Mouse (Mus musculus) kidney, postnatal 0 days (tissue): ENCODE data around the gene Hspa12b. TPM values are rescaled to one million over a fixed set of nuclear protein-coding genes. Genes with fewer than 3 reads are reported as not detected.

Source experiments
- ATAC-seq: fragments of 200-750 bp; cut with Nextera tagmentation; replicated peaks from 2 replicates; pipeline ENCODE4 v1.8.0; 2017; ENCODE audit warnings: low read depth, moderate number of reproducible peaks, moderate TSS enrichment, moderate library complexity; ENCODE audit not compliant: low FRiP score
- DNase-seq: peaks from one replicate; pipeline ENCODE4 v3.0.0-alpha.2; 2016; ENCODE audit warnings: low spot score
- H3K27ac ChIP-seq: fragments of 300-500 bp; sonication (generic); 2 replicates; pipeline ENCODE4 v1.5.1; 2014; ENCODE audit warnings: mild to moderate bottlenecking
- H3K27me3 ChIP-seq: fragments of 300-500 bp; sonication (generic); 2 replicates; pipeline ENCODE4 v1.6.1; 2014; ENCODE audit warnings: low read length, mixed read lengths; ENCODE audit not compliant: insufficient read depth
- H3K36me3 ChIP-seq: fragments of 300-500 bp; sonication (generic); 2 replicates; pipeline ENCODE4 v1.6.1; 2014; ENCODE audit warnings: low read length, mixed read lengths; ENCODE audit not compliant: insufficient read depth
- H3K4me1 ChIP-seq: fragments of 300-500 bp; sonication (generic); replicated peaks from 2 replicates; pipeline ENCODE4 v1.6.1; 2014; ENCODE audit warnings: antibody characterized with exemption, low read length, mixed read lengths; ENCODE audit not compliant: insufficient read depth
- H3K4me2 ChIP-seq: fragments of 300-500 bp; sonication (generic); 2 replicates; pipeline ENCODE4 v1.6.1; 2014; ENCODE audit warnings: mild to moderate bottlenecking, low read length, moderate library complexity, mixed read lengths
- H3K4me3 ChIP-seq: fragments of 300-500 bp; sonication (generic); replicated peaks from 2 replicates; pipeline ENCODE4 v1.5.1; 2014; ENCODE audit warnings: low read depth, low read length
- H3K9ac ChIP-seq: fragments of 300-500 bp; sonication (generic); 2 replicates; pipeline ENCODE4 v1.6.1; 2014; ENCODE audit warnings: low read depth, low read length
- H3K9me3 ChIP-seq: fragments of 300-500 bp; sonication (generic); replicated peaks from 2 replicates; pipeline ENCODE4 v1.6.1; 2016; ENCODE audit warnings: low read length, inconsistent platforms, mixed read lengths
- CTCF ChIP-seq: IDR thresholded peaks from 2 replicates; pipeline ENCODE4 v1.5.1; 2016; ENCODE audit warnings: antibody characterized with exemption, low read depth, mild to moderate bottlenecking, moderate library complexity
- WGBS: fragments of 180-500 bp; shearing (Covaris S2); extraction: QIAGEN DNeasy Blood & Tissue Kit; methylation state at CpG from one replicate; pipeline ENCODE4 v1.1.7; 2014; 5-methylcytosine and 5-hydroxymethylcytosine counted together
- polyA plus RNA-seq: library from polyadenylated mRNA; unstranded; fragments of >200 nt; fragmentation: Nextera tagmentation; extraction: Ambion mirVana; gene quantifications from 2 replicates; pipeline ENCODE4 v1.2.1, GENCODE M21; 2015

Hspa12b gene
- polyA plus RNA-seq, 1 experiment from 2014 or later: 9.4 TPM

DNA sequence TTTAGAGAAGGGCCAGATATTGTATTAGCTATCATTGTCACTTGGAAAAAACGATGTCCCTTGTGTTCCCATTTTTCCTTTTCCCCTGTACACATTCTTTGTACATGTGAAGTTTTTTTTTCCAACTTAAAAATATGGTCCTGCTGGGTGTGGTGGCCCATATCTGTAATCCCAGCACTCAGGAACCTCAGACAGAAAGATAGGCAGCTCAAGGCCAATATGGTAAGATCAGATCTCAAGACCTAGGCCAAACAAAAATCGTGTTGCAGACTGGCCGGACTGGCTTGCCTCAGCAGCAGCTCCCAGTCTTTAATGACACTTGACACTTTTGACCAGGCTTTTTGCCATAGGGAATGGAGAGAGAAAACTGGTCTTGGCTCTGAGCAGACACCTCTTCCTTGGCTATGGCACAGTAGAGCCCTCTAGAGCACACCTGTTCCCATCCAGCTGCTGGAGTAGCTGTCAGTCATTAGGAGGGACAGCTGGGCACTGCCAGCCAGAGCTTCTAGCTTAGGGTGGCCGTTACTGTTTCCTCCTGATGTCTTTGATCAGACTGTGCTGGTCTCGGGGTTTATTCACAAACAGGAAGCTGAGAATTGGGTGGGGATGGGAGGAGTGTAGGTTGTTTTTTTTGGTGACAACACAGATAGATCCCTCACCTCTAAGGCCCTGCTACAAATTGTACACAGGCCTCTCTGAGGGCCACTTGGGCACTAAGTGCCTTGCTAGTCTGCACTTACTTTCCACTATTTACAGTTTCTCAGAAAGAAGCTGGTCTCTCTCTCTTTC lies 62.6 kb downstream of the Hspa12b start:
- TF ChIP-seq CTCF: no peak
- no peak overlapping the region for H3K9ac ChIP-seq
- peaks cover 31% of the 10 kb centered on the region for H3K36me3 ChIP-seq
- ATAC-seq: no peak
- no peaks in the 10 kb centered on the region for H3K27me3 ChIP-seq
- H3K27ac ChIP-seq: peak overlapping the region; percentile 76
- H3K4me1 ChIP-seq: peaks cover 17% of the 10 kb centered on the region
- no peak overlapping the region for H3K4me3 ChIP-seq
- no peak for DNase-seq
- no peaks in the 10 kb centered on the region for H3K9me3 ChIP-seq
- 0 out of 2 replicates have a peak overlapping the region, but pooled peaks have one; percentile 8 for H3K4me2 ChIP-seq
- 40% methylated on average over 5 of the region's 5 CpGs for WGBS

DNA sequence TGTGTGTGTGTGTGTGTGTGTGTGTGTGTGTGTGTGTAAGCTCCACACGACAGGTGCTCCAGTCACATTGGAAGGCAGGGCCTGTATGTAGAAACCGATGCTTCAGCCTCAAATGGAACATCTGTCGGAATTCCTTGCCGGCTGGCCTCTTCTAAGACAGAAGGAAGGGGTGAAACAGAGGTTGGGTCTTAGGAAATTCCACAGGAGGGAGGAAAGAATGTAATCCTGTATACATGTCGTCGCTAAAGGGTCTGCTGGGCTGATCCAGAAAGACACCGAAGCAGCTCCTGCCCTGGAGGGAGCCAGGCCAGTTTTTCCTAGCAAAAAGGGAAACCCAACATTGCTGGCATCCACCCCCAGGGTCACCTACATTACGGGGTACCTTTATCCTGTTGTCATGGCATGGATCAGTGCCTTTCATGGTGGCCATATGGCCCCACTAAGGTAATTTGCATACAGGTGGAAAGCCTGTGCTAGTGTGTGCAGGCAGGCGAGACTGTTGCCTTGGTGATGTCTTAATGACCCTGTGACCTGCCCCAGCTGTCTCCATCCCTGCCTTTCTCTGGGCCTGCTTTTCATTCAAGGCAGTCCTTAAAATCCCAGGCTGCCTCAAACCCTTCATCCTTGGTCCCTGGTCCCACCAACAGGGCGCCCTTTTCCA lies 63.4 kb downstream of the Hspa12b start:
- Histone ChIP-seq H3K4me2 (no peak overlapping the region), H3K9ac (no peak overlapping the region), H3K4me1 (peaks cover 17% of the 10 kb centered on the region), H3K27me3 (no peaks in the 10 kb centered on the region), H3K27ac (peak overlapping the region; percentile 76), H3K4me3 (no peak overlapping the region), H3K9me3 (no peaks in the 10 kb centered on the region), H3K36me3 (peaks cover 36% of the 10 kb centered on the region)
- DNase-seq: peak; percentile 82
- TF ChIP-seq CTCF: no peak
- peak; percentile 81 for ATAC-seq
- 23% methylated on average over 10 of the region's 10 CpGs for WGBS

DNA sequence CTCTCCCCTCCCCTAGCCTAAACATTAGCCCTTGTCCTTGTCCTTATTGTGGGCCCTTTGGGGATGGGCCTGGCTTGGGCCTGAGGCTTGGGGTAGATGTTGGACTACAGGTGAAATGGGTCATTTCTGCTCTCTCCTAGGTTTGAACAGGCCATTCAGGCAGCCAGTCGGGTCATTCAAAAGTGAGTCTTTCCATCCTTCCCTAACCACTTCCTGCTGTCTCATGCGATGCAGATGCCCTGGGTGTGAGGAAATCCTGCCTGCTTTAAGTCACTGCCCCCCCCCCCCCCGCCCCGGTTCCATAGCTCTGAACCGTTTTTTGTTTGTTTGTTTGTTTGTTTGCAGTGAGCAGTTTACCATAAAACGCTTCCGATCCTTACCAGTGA lies 63.9 kb downstream of the Hspa12b start:
- H3K4me2 ChIP-seq: no peak overlapping the region
- peaks cover 36% of the 10 kb centered on the region for H3K36me3 ChIP-seq
- H3K9ac ChIP-seq: no peak overlapping the region
- H3K27ac ChIP-seq: peak overlapping the region; percentile 76
- peaks cover 17% of the 10 kb centered on the region for H3K4me1 ChIP-seq
- ATAC-seq: no peak; the same call in 1 of the 2 replicates
- no peaks in the 10 kb centered on the region for H3K9me3 ChIP-seq
- H3K27me3 ChIP-seq: no peaks in the 10 kb centered on the region
- H3K4me3 ChIP-seq: no peak overlapping the region
- WGBS: 67% methylated on average over 7 of the region's 7 CpGs
- TF ChIP-seq CTCF: no peak
- no peak for DNase-seq

Other genes with a start within 250 kb of the Hspa12b start
- 19.2 and 23.2 TPM in 2 replicates for gene 4930402H24Rik, start 220.9 kb upstream of the Hspa12b start, polyA plus RNA-seq
- 6.2 and 6.5 TPM in 2 replicates for gene Atrn, start 220.8 kb upstream of the Hspa12b start, polyA plus RNA-seq
- 14.2 and 14.5 TPM in 2 replicates for gene Gfra4, start 84.2 kb upstream of the Hspa12b start, polyA plus RNA-seq
- gene Adam33, start 63.5 kb upstream of the Hspa12b start, polyA plus RNA-seq: 1.1 and 1.9 TPM in 2 replicates
- gene Siglec1, start 40.5 kb upstream of the Hspa12b start, polyA plus RNA-seq: 0.33 and 0.41 TPM in 2 replicates
- not detected in 2 replicates for gene Gm11037, start 6.2 kb downstream of the Hspa12b start, polyA plus RNA-seq
- gene 1700037H04Rik, start 32.8 kb downstream of the Hspa12b start, polyA plus RNA-seq: 84.8 and 91.5 TPM in 2 replicates
- gene Cenpb, start 52.8 kb downstream of the Hspa12b start, polyA plus RNA-seq: 13.1 and 15.3 TPM in 2 replicates
- gene Cdc25b, start 59.7 kb downstream of the Hspa12b start, polyA plus RNA-seq: 36.1 and 39.0 TPM in 2 replicates
- 3.7 and 4.0 TPM in 2 replicates for gene Spef1, start 60.0 kb downstream of the Hspa12b start, polyA plus RNA-seq
- 29.9 and 33.4 TPM in 2 replicates for gene Ap5s1, start 79.8 kb downstream of the Hspa12b start, polyA plus RNA-seq
- 31.8 and 34.2 TPM in 2 replicates for gene Mavs, start 106.8 kb downstream of the Hspa12b start, polyA plus RNA-seq
- gene Pank2, start 135.2 kb downstream of the Hspa12b start, polyA plus RNA-seq: 32.1 and 36.7 TPM in 2 replicates
- 2.6 and 2.9 TPM in 2 replicates for gene Rnf24, start 225.6 kb downstream of the Hspa12b start, polyA plus RNA-seq